Mouse (Mus musculus): Measurements from ENCODE around the gene Crim1.

GRCm38 (mm10) chr17:78389573-78389972, 189.5 kb downstream of the Crim1 start:
- TF ChIP-seq FLI1 (IDR thresholded peaks at IDR 0.05; ENCODE audit: low read length) (no peak), GATA1 (IDR thresholded peaks at IDR 0.05; ENCODE audit: borderline replicate concordance, low read length) (no peak)
